Mouse (Mus musculus) testis, adult 10 weeks (tissue): Measurements from ENCODE around the gene Ccdc88a. TPM values are rescaled to one million over a fixed set of nuclear protein-coding genes. Genes with fewer than 3 reads are reported as not detected.

Experiments
- polyA plus RNA-seq: library from polyadenylated mRNA; stranded (reverse); fragments of 350-450 nt; fragmentation: Illumina TruSeq; extraction: RNeasy Lipid Tissue Mini Kit (QIAGEN cat#74804); gene quantifications from one replicate; pipeline ENCODE4 v1.2.3, GENCODE M21; 2014; ENCODE audit warnings: low read depth, low replicate concordance

Gene Ccdc88a
- 226 TPM for polyA plus RNA-seq

GRCm38 (mm10) chr11:29373396-29374273, at the start of gene Ccdc88a:
Ccdc88a (plus strand) TSS chr11:29373658.

GRCm38 (mm10) chr11:29514682-29515412, 141.4 kb downstream of the Ccdc88a start, which contains the start of gene Prorsd1:
Prorsd1 (minus strand) TSS chr11:29515033.

GRCm38 (mm10) chr11:29525988-29526794, 152.7 kb downstream of the Ccdc88a start, which contains the start of gene Mtif2:
Mtif2 (plus strand) TSS chr11:29526408.

GRCm38 (mm10) chr11:29547752-29548503, 174.5 kb downstream of the Ccdc88a start, which contains the start of the genes Clhc1 and Rps27a:
Clhc1 (plus strand) TSS chr11:29547950.
Rps27a (minus strand) TSS chr11:29548109.

Other genes starting within 250 kb of the Ccdc88a start
- gene Pnpt1, start 242.9 kb upstream of the Ccdc88a start, polyA plus RNA-seq: 40.7 TPM
- gene Ppp4r3b, start 200.8 kb upstream of the Ccdc88a start, polyA plus RNA-seq: 184 TPM
- 1,015 TPM for gene Cfap36, start 126.2 kb upstream of the Ccdc88a start, polyA plus RNA-seq
- 8.3 TPM for gene Prorsd1, start 141.4 kb downstream of the Ccdc88a start, polyA plus RNA-seq
- gene Mtif2, start 152.8 kb downstream of the Ccdc88a start, polyA plus RNA-seq: 50.6 TPM
- 104 TPM for gene Clhc1, start 174.3 kb downstream of the Ccdc88a start, polyA plus RNA-seq
- gene Rps27a, start 174.5 kb downstream of the Ccdc88a start, polyA plus RNA-seq: 439 TPM